Mouse (Mus musculus) lung, adult 2 months (tissue): ENCODE data around the gene Gcnt4. TPM values are rescaled to one million over a fixed set of nuclear protein-coding genes. Genes with fewer than 3 reads are reported as not detected.

Experiments
- DNase-seq: peaks from one replicate; pipeline ENCODE4 v3.0.0; 2022
- H3K4me1 ChIP-seq: fragments of 200-500 bp; 2 replicates; pipeline ENCODE4 v1.6.1; 2011; ENCODE audit warnings: low read length; ENCODE audit not compliant: control insufficient read depth, insufficient read depth
- H3K4me3 ChIP-seq: fragments of 200-500 bp; replicated peaks from 2 replicates; pipeline ENCODE3; 2011; ENCODE audit warnings: low read depth, mild to moderate bottlenecking, control low read depth, low read length; ENCODE audit errors: extremely low read depth
- CTCF ChIP-seq: fragments of 200-500 bp; IDR thresholded peaks from 2 replicates; pipeline ENCODE4 v1.5.1; 2011; ENCODE audit warnings: mild to moderate bottlenecking, low read length, control low read depth; ENCODE audit not compliant: insufficient read depth
- POLR2A ChIP-seq: fragments of 200-500 bp; IDR thresholded peaks from 2 replicates; pipeline ENCODE4 v1.6.1; 2011; ENCODE audit warnings: low read depth, mild to moderate bottlenecking, control low read depth, low read length, borderline replicate concordance; ENCODE audit errors: extremely low read depth
- WGBS: fragments of 180-500 bp; shearing (Covaris S2); methylation state at CpG from one replicate; pipeline ENCODE4 v1.1.7; 2018; 5-methylcytosine and 5-hydroxymethylcytosine counted together
- polyA plus RNA-seq: library from polyadenylated mRNA; depleted of rRNA; stranded (reverse); fragments of >200 nt; gene quantifications from 2 replicates; pipeline ENCODE4 v1.2.3, GENCODE M21; 2012

Gcnt4 gene
- polyA plus RNA-seq, 1 experiment: 0.07 TPM

- Histone ChIP-seq H3K4me3 (no peak overlapping the region), H3K4me1 (no peaks in the 10 kb centered on the region)
- 79% methylated on average over 4 of the region's 4 CpGs for WGBS
- DNase-seq: no peak
- TF ChIP-seq CTCF: no peak
- TF ChIP-seq POLR2A: no peak
These were observed 21.3 kb downstream of the Gcnt4 start for GRCm38 (mm10) chr13:96945748-96946147.

GRCm38 (mm10) chr13:96947722-96948121 lies 23.2 kb downstream of the Gcnt4 start:
- 85% methylated on average over 7 of the region's 7 CpGs for whole genome bisulfite sequencing
- no peak for TF ChIP-seq CTCF
- TF ChIP-seq POLR2A: no peak
- DNase-seq: no peak
- Histone ChIP-seq H3K4me3 (no peak overlapping the region), H3K4me1 (no peaks in the 10 kb centered on the region)

- no peak for TF ChIP-seq POLR2A
- WGBS: 43% methylated on average over 2 of the region's 2 CpGs
- DNase-seq: no peak
- Histone ChIP-seq H3K4me1 (no peaks in the 10 kb centered on the region), H3K4me3 (no peak overlapping the region)
These were observed 27.4 kb downstream of the Gcnt4 start for GRCm38 (mm10) chr13:96951880-96952279.

- no peaks in the 10 kb centered on the region for H3K4me1 ChIP-seq
- 51% methylated on average over 6 of the region's 6 CpGs for WGBS
- no peak for DNase-seq
- H3K4me3 ChIP-seq: no peak overlapping the region
- TF ChIP-seq POLR2A (no peak), CTCF (no peak)
These were observed 32.0 kb downstream of the Gcnt4 start for GRCm38 (mm10) chr13:96956466-96956865.

- Histone ChIP-seq H3K4me3 (no peak overlapping the region), H3K4me1 (no peaks in the 10 kb centered on the region)
- no peak for DNase-seq
- WGBS: 76% methylated on average over 1 of the region's 1 CpGs
- no peak for TF ChIP-seq POLR2A
- TF ChIP-seq CTCF: no peak
These were observed 35.5 kb downstream of the Gcnt4 start for GRCm38 (mm10) chr13:96960019-96960418.

GRCm38 (mm10) chr13:96961366-96962157 lies 37.1 kb downstream of the Gcnt4 start:
- Histone ChIP-seq H3K4me1 (no peaks in the 10 kb centered on the region), H3K4me3 (no peak overlapping the region)
- DNase-seq: no peak
- TF ChIP-seq CTCF: no peak
- TF ChIP-seq POLR2A: no peak
- 81% methylated on average over 9 of the region's 9 CpGs for WGBS

GRCm38 (mm10) chr13:96962801-96963200 lies 38.3 kb downstream of the Gcnt4 start:
- no peaks in the 10 kb centered on the region for H3K4me1 ChIP-seq
- DNase-seq: no peak
- WGBS: 59% methylated on average over 5 of the region's 5 CpGs
- TF ChIP-seq POLR2A (no peak), CTCF (no peak)
- no peak overlapping the region for H3K4me3 ChIP-seq

- no peak for DNase-seq
- Histone ChIP-seq H3K4me1 (no peaks in the 10 kb centered on the region), H3K4me3 (no peak overlapping the region)
- WGBS: 74% methylated on average over 7 of the region's 7 CpGs
- TF ChIP-seq CTCF (no peak), POLR2A (no peak)
These were observed 40.5 kb downstream of the Gcnt4 start for GRCm38 (mm10) chr13:96964981-96965380.

GRCm38 (mm10) chr13:96966210-96967089 lies 42.0 kb downstream of the Gcnt4 start:
- Histone ChIP-seq H3K4me1 (no peaks in the 10 kb centered on the region), H3K4me3 (no peak overlapping the region)
- TF ChIP-seq CTCF: no peak
- TF ChIP-seq POLR2A: no peak
- no peak for DNase-seq
- 62% methylated on average over 15 of the region's 15 CpGs for WGBS
